Mouse (Mus musculus) myocyte (in vitro differentiated cells): Measurements from ENCODE around the gene Taf10.

Experiments
- MYOD1 ChIP-seq, 3 experiments: IDR thresholded peaks; one replicate each; pipeline ENCODE4 v1.6.1; 2011; ENCODE audit warnings: control low read depth in 2 of 3, low read depth in 2 of 3, mild to moderate bottlenecking in 2 of 3, moderate library complexity in 1 of 3; ENCODE audit not compliant: insufficient read length in 2 of 3, control insufficient read depth in 1 of 3
- POLR2A ChIP-seq: IDR thresholded peaks from one replicate; pipeline ENCODE4 v1.6.1; 2011; ENCODE audit warnings: low read depth, mild to moderate bottlenecking, control low read depth, moderate library complexity; ENCODE audit not compliant: insufficient read length
- REST ChIP-seq: IDR thresholded peaks from one replicate; pipeline ENCODE4 v1.6.1; 2011; ENCODE audit warnings: mild to moderate bottlenecking, control low read depth, moderate library complexity; ENCODE audit not compliant: insufficient read depth, insufficient read length
- TCF12 ChIP-seq: IDR thresholded peaks from one replicate; pipeline ENCODE4 v1.6.1; 2011; ENCODE audit warnings: mild to moderate bottlenecking, control low read depth; ENCODE audit not compliant: poor library complexity, insufficient read depth, severe bottlenecking
- USF1 ChIP-seq: IDR thresholded peaks from one replicate; pipeline ENCODE4 v1.6.1; 2011; ENCODE audit warnings: low read depth, mild to moderate bottlenecking, control low read depth, moderate library complexity

- no peak for TF ChIP-seq POLR2A
- TF ChIP-seq USF1: no peak
- no peak for TF ChIP-seq MYOD1 (IDR thresholded peaks at IDR 0.05; ENCODE audit: control insufficient read depth in 1 of 3, insufficient read length in 2 of 3, low read depth in 2 of 3)
- TF ChIP-seq TCF12: no peak
- TF ChIP-seq REST: no peak
Measured at GRCm38 (mm10) chr7:105778553-105779265, 34.5 kb upstream of the Taf10 start.
